Mouse (Mus musculus) cerebral cortex, adult 2 months (tissue): ENCODE results near the gene Gm49337.

Experiments
- WGBS: fragments of 180-500 bp; shearing (Covaris S2); methylation state at CpG from one replicate; pipeline ENCODE4 v1.1.7; 2018; 5-methylcytosine and 5-hydroxymethylcytosine counted together

The Gm49337 gene

DNA sequence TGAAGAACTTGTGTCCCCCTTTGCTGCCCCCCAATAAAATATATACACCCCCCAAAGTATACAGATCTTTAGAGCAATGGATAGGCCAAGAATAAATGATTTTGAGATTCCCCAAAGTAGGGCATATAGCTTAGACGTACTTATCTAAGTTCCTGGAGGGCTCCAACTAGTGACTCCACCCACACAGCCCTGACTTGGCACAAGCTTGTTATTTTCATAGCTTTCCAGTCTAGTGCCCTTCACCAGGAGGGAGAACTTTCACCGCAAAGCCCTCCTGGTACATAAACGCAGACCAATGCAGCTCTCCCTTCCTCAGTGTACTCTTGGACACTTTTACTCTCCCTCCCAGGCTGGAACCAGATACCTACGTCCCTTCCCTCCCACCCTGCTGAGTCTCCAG, 11.0 kb upstream of the Gm49337 start:
- 38% methylated on average over 4 of the region's 4 CpGs for WGBS

GRCm38 (mm10) chr4:116164759-116165554, 8.2 kb upstream of the Gm49337 start:
- 94% methylated on average over 2 of the region's 2 CpGs for WGBS

DNA sequence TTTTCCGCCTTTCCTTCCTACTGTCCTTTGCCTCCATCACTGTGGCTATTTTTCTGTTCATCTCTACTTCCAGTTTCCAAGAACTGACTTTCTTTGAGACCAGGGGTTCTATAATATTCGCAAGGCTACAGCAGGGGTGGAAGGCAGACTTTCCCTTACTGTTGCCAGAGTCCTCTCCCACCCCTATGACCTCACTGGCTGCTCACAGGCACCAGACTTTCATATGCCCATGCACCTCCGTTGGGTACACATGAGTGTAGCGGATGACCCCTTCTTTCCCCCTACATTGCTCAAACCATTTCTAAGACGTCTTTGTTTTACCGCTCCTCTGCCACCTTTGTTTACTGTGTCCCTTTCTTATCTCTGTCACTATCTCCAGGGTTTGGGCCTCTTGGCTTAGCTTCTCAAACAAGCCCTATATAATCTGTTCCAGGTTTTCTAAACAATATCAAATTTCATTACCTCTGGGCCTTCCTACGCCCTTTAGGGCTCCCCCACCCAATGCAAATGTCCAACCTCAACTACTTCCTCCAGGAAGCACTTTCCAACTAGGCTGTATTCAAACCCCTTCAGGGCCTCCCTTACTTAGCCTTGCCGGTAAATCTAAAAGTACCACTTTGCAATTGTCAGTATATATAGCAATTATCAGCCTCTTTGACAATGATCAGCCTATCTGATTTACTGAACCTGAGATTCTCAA, 7.3 kb upstream of the Gm49337 start:
- WGBS = 82% methylated on average over 8 of the region's 8 CpGs

GRCm38 (mm10) chr4:116167404-116167803, 5.8 kb upstream of the Gm49337 start, which contains the start of gene Tspan1:
Tspan1 (minus strand) TSS chr4:116167601.
- WGBS = 42% methylated on average over 7 of the region's 7 CpGs

- 76% methylated on average over 7 of the region's 8 CpGs for whole genome bisulfite sequencing
Measured at GRCm38 (mm10) chr4:116168617-116169352, 4.4 kb upstream of the Gm49337 start.

GRCm38 (mm10) chr4:116169353-116169672, 3.9 kb upstream of the Gm49337 start:
- WGBS = 57% methylated on average over 3 of the region's 3 CpGs

DNA sequence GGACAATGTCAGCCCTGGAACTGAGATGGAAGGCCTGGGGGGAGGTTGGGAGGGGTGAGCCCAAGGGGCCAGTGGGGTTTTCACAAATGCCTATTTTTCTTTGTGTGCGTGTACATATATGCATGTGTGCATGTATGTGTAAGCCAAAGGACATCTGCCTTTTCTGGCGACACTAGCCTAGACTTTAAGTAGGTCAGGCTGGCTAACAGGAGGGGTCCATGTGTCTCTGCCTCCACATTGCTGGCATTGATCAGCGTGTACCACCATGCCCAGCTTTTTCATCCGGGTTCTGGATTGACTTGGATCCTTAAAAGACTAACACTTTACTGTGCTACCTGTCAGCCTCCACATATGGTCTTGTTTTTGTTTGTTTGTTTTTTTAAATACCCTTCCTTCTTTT, 568 bp downstream of the Gm49337 start:
- WGBS = 72% methylated on average over 4 of the region's 4 CpGs

- 28% methylated on average over 6 of the region's 6 CpGs for WGBS
Measured at GRCm38 (mm10) chr4:116174466-116175116, 1.4 kb downstream of the Gm49337 start.

- 36% methylated on average over 7 of the region's 7 CpGs for WGBS
Measured at GRCm38 (mm10) chr4:116175711-116176542, 2.7 kb downstream of the Gm49337 start.

DNA sequence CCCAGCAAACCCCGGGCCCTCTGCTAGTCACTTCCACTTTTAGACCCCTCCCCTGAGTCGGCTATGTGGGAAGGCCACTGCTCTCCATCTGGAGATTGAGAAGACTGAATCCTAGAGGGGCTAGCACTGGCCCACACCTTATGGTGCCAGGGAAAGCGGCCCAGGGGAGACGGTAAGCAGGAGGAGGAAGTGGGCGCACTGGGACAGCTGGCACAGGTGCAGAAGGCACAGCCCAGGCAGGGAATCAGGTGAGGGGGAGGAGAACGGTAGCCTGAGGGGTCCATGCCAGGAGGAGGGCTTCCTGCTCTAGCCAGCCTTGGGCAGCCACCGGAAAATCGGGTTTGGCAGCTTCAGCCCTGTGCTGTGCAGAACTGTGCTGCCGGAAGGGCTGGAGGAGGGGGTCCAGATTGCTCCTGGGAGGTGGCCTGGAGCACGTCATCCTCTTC, 3.4 kb downstream of the Gm49337 start:
- WGBS = 13% methylated on average over 10 of the region's 10 CpGs

DNA sequence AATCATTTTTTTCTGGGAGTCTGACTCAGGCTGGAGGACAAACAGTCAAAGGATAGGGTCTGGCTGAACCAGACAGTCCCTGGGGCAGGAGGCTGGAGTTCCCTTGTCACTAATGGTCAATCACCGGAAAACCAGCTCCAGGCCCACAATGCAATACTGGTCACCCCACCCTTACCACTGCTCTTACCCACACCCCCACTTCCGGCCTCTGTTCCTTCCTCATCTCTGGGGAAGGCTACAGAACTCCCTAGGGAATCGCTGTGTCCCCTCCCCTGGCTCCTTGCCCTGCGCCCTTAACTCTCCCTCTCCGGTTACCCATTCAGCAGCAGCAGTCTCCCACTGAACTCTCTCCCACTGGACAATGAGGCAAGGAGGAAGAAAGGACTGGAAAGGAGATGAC, 4.0 kb downstream of the Gm49337 start:
- 40% methylated on average over 5 of the region's 5 CpGs for WGBS

DNA sequence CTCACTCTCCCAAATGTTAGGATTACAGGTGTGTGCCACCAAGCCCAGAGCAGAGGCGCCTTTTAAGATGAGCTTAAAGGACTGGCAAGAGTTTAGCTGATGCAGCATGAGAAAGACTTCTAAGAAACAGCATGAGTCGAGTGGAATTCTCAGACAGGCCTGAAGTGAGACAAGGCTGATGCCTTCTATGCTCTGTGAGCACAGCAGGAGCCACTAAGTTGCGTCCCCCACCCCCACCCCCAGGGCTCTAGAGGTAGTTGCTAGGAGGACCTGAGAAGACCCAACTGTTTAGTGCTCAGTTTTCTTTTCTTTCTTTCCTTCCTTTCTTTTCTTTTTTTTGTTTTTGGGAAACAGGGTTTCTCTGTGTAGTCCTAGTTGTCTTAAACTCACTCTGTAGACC, 8.9 kb downstream of the Gm49337 start:
- 58% methylated on average over 3 of the region's 3 CpGs for WGBS

DNA sequence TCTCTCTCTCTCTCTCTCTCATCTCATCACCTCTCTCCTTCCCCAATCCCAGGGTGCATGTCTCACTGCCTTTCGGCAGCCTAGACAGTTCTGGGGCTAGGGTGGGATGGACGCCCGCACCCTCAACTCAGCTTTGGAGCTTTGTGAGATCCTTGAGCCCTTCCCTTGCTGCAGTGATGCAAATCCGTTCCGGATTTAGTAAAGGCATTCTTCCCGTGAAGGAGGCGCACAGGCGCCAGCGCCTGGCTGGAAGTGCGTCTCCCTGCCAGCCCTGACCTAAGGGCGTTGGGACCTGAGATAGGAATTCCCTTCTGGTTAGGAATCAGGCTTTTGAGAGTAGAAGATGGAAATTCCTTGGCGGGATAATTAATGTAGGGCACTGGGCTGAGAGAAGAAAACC, 9.6 kb downstream of the Gm49337 start:
- WGBS = 3% methylated on average over 12 of the region's 12 CpGs

GRCm38 (mm10) chr4:116185083-116185482, 11.9 kb downstream of the Gm49337 start:
- WGBS = 93% methylated on average over 4 of the region's 4 CpGs

DNA sequence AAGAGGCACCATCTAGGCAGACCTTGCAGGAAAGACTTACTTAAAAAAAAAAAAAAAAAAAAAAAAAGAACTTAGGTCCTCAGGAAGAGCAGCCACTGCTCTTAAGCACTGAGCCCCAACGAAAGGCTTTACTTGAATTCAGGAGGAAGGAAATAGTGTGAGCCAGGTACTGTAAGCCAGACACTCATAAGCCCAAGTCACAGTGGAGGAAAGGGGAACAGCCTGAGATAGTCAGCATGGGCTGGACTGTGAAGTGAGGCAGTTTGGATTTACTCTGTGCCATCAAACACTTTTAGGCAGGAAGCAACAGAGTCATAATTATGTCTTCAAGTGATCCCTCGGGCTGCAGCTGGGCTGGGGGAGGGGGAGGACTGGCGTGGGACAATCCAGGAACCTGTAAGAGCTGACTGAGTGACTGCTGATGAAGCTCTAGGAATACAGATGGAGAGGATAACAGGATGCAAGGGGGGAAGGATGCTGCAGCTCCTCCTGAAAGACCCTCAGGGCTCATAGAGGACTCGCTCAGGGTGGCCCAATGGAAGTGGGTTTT, 19.2 kb downstream of the Gm49337 start:
- 61% methylated on average over 4 of the region's 4 CpGs for WGBS

DNA sequence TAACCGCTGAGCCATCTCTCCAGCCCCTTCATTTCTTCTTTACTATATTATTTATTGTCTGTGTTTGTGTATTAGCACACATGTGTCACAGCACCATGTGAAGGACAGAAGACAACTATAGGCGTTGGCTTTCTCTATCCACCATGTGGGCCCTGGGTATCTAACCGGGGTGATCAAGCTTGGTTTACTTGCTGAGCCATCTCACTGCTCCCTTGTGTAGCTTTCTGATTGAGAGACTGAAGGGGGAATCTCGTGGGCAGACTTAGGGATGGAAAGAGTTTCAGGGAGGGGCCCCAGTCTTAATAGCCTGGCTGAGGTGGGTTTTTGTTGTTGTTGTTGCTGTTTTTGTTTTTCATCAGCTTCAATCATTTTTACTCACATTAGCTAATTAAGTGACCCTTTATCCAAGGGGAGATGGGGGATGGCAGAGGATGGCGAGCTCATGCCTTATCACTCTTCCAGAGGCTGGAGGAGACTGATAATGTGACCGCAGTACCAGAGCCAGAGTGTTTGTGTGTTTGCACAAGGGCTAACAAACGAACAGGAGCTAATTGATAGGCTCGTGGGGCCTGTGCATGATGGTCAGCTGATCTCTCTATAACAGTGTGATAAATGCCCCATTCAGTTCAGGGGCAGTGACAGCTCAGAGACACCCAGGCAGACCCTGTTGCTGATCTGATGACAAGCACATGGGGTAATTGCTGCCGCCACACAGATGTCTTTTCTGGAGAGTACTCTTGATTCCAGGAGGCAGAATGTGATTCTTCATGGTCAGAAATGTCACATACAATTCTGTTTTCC, 20.6 kb downstream of the Gm49337 start:
- 73% methylated on average over 9 of the region's 9 CpGs for WGBS

- whole genome bisulfite sequencing = 83% methylated on average over 2 of the region's 2 CpGs
Measured at GRCm38 (mm10) chr4:116198422-116198821, 25.2 kb downstream of the Gm49337 start.

- WGBS = 84% methylated on average over 3 of the region's 3 CpGs
Measured at GRCm38 (mm10) chr4:116204422-116204821, 31.2 kb downstream of the Gm49337 start.

GRCm38 (mm10) chr4:116206531-116206930, 33.3 kb downstream of the Gm49337 start:
- WGBS = 81% methylated on average over 4 of the region's 4 CpGs

- 94% methylated on average over 1 of the region's 1 CpGs for WGBS
Measured at GRCm38 (mm10) chr4:116208891-116209290, 35.7 kb downstream of the Gm49337 start.
